Mouse (Mus musculus) megakaryocyte, embryonic 14.5 days (primary cell): ENCODE measurements around the gene Fgf23.

Experiments
- FLI1 ChIP-seq: IDR thresholded peaks from 2 replicates; pipeline ENCODE4 v1.6.1; 2012; ENCODE audit warnings: low read length, inconsistent platforms, mixed read lengths
- GATA1 ChIP-seq: IDR thresholded peaks from 3 replicates; pipeline ENCODE4 v1.6.1; 2012; ENCODE audit warnings: mixed read lengths, low read length, inconsistent platforms, borderline replicate concordance

DNA sequence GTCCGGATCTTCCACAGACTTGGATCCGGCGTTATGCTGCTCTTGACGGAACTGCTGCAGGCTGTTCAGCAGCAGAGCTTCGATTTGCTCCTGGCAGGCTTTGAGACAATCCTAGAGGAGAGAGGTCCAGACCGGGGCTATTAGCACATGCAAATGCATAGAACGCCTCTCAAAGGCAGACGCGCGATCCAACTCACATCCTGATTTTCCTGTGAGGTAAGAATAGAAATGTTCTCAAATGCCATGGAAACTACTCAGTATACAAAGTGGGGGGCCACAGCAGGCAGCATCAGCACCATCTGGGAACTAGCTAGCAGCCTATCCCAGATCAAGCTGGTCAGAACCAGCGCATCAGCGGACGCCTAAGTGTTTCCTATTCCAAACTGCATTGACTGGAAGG is 57.7 kb downstream of the Fgf23 start:
- TF ChIP-seq GATA1 (no peak), FLI1 (no peak)
